Mouse (Mus musculus) kidney, embryonic 14.5 days (tissue): ENCODE measurements at regions not wholly inside any gene's neighbourhood (a gene's known extent, or its start where the extent isn't known, plus 50 kb on each side); places are given as distances from the start of the nearest gene placed in this dataset.

Experiments used
- ATAC-seq: fragments of 200-750 bp; cut with Nextera tagmentation; 2 replicates; pipeline ENCODE4 v1.8.0; 2017; ENCODE audit warnings: moderate number of reproducible peaks, mild to moderate bottlenecking, moderate TSS enrichment, moderate library complexity; ENCODE audit not compliant: low FRiP score, low TSS enrichment
- H3K27ac ChIP-seq: fragments of 300-500 bp; sonication (generic); 2 replicates; pipeline ENCODE4 v1.5.1; 2014; ENCODE audit warnings: low read depth, mild to moderate bottlenecking, low read length, moderate library complexity, mixed read lengths
- H3K27me3 ChIP-seq: fragments of 300-500 bp; sonication (generic); 2 replicates; pipeline ENCODE4 v1.6.1; 2014; ENCODE audit warnings: mild to moderate bottlenecking, low read length; ENCODE audit not compliant: control insufficient read depth, insufficient read depth
- H3K36me3 ChIP-seq: fragments of 300-500 bp; sonication (generic); 2 replicates; pipeline ENCODE4 v1.6.1; 2014; ENCODE audit warnings: low read length, mixed read lengths; ENCODE audit not compliant: control insufficient read depth, insufficient read depth
- H3K4me1 ChIP-seq: fragments of 300-500 bp; sonication (generic); 2 replicates; pipeline ENCODE4 v1.6.1; 2014; ENCODE audit warnings: low read length, mixed read lengths; ENCODE audit not compliant: control insufficient read depth, insufficient read depth
- H3K4me2 ChIP-seq: fragments of 300-500 bp; sonication (generic); replicated peaks from 2 replicates; pipeline ENCODE4 v1.6.1; 2014; ENCODE audit warnings: low read depth, mild to moderate bottlenecking, low read length
- H3K4me3 ChIP-seq: fragments of 300-500 bp; sonication (generic); 2 replicates; pipeline ENCODE4 v1.5.1; 2014; ENCODE audit warnings: mild to moderate bottlenecking, low read length
- H3K9ac ChIP-seq: fragments of 300-500 bp; sonication (generic); 2 replicates; pipeline ENCODE4 v1.6.1; 2014; ENCODE audit warnings: low read depth, mild to moderate bottlenecking, low read length, moderate library complexity
- H3K9me3 ChIP-seq: fragments of 300-500 bp; sonication (generic); 2 replicates; pipeline ENCODE4 v1.6.1; 2016; ENCODE audit warnings: low read length; ENCODE audit not compliant: control insufficient read depth
- WGBS: fragments of 180-500 bp; shearing (Covaris S2); extraction: QIAGEN DNeasy Blood & Tissue Kit; methylation state at CpG from one replicate; pipeline ENCODE4 v1.1.7; 2014; 5-methylcytosine and 5-hydroxymethylcytosine counted together

DNA sequence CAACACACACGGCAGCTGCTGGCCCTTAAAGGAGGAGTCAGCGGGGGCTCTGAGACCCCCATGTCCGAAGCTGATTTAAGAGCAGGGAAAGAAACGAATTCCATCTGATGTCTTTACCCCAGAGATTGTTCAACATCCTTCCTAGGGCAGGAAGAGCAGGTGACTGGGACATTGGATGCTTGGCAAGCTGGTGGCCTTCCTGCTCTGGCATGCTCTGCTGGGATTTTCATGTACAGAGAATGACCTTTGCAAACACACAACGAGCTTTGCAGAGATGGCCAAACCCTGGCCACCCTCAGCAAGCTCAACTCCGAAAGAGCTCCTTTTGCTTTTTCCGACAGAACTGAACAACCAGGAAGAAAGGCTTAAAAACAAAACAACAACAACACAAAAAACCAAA lies 194.7 kb upstream of the Map3k1 start:
- H3K4me2 ChIP-seq, result no peak overlapping the region
- no peak overlapping the region for H3K4me3 ChIP-seq
- peaks cover 31% of the 10 kb centered on the region for H3K4me1 ChIP-seq
- H3K9ac ChIP-seq, result no peak overlapping the region
- H3K27me3 ChIP-seq, result no peaks in the 10 kb centered on the region
- 43% methylated on average over 7 of the region's 7 CpGs for WGBS
- H3K9me3 ChIP-seq, result no peaks in the 10 kb centered on the region
- H3K27ac ChIP-seq, result no peak overlapping the region
- no peaks in the 10 kb centered on the region for H3K36me3 ChIP-seq
- no peak for ATAC-seq

DNA sequence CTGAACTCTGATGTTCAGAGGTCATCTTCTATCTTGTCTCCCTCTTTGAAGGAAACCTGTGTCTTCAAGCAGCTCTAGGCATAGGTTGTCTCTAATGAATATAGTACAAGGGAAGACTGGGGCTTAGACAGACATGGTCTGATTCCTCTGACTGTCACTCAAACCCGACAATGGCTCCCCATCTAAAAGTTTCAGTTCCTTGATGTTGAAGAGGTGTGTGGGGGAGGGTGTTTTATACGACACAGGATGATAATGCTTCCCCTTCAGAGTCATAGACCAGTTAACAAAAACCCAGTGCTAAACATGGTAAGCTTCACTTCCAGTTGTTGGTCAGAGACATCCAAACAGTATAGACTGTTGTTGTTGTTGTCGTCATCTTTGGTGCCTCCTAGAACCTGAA lies 195.3 kb upstream of the Map3k1 start:
- ATAC-seq, result no peak
- Histone ChIP-seq H3K4me2 (no peak overlapping the region), H3K27ac (no peak overlapping the region), H3K9ac (no peak overlapping the region), H3K36me3 (no peaks in the 10 kb centered on the region), H3K4me1 (peaks cover 31% of the 10 kb centered on the region), H3K9me3 (no peaks in the 10 kb centered on the region), H3K27me3 (no peaks in the 10 kb centered on the region), H3K4me3 (no peak overlapping the region)
- 89% methylated on average over 3 of the region's 3 CpGs for WGBS

DNA sequence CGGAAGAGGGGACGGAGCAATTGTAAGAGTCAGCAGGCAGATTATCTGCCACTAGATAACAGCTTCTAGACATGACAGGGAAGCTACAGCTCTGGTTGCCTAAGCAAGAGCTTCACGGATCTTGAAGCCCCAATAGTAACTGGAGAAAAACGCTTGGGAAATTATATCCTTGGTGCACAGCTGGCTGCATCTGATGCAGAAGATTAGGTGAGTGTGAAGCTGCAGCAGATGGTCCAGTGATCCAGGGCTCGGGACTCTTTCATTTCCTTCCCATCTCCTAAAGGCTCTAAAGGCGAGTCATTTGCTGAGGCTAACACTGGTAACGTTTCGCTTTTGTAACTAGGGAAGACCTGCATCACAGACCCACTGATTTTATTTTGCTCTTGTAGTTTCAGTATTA lies 196.6 kb upstream of the Map3k1 start:
- Histone ChIP-seq H3K27ac (no peak overlapping the region), H3K4me1 (peaks cover 31% of the 10 kb centered on the region), H3K36me3 (no peaks in the 10 kb centered on the region), H3K4me2 (no peak overlapping the region), H3K4me3 (no peak overlapping the region), H3K27me3 (no peaks in the 10 kb centered on the region), H3K9me3 (no peaks in the 10 kb centered on the region), H3K9ac (no peak overlapping the region)
- ATAC-seq, result no peak
- WGBS, result 65% methylated on average over 8 of the region's 8 CpGs

DNA sequence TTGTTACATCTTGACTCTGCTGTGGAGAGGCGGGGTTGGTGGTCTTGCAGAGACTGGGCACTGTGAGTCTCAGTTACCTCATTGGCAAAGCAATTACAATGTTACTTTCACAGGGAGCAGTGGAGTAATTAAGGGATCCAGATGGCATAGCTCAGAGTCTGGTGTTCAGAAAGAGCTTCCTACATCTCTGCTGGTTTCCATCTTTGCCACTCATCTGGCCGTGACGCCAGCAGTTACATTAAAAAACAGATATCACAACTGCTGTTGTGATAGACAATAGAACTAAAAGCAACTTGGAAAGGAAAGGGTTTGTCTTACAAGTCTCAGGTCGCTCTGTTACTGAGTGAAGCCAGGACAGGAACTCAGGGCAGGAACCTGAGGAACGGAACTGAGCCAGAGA lies 200.0 kb upstream of the Map3k1 start:
- Histone ChIP-seq H3K9me3 (no peaks in the 10 kb centered on the region), H3K27me3 (no peaks in the 10 kb centered on the region), H3K4me3 (no peak overlapping the region), H3K4me1 (no peaks in the 10 kb centered on the region; the same call in 1 of the 2 replicates), H3K9ac (no peak overlapping the region), H3K27ac (no peak overlapping the region), H3K36me3 (no peaks in the 10 kb centered on the region), H3K4me2 (no peak overlapping the region)
- ATAC-seq, result no peak
- 89% methylated on average over 5 of the region's 5 CpGs for WGBS

DNA sequence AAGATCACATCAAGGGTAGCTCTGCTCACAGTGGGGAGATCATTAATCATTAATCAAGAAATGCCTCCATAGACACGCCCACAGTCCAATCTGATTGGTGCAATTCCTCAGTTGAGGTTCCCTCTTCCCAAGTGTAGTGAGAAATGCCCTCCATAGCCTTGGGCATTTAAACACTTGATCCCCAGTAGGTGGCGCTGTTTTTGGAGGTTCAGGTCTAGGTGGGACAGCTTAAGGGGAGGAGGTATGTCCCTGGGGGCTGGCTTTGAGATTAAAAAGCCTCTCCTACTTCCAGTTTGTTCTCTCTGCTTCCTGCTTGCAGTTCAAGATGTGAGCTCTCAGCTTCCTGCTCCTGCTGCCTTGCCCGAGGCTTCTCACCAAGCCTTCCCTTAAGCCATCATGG lies 200.5 kb upstream of the Map3k1 start:
- H3K27ac ChIP-seq, result no peak overlapping the region
- no peaks in the 10 kb centered on the region for H3K9me3 ChIP-seq
- 70% methylated on average over 3 of the region's 3 CpGs for WGBS

DNA sequence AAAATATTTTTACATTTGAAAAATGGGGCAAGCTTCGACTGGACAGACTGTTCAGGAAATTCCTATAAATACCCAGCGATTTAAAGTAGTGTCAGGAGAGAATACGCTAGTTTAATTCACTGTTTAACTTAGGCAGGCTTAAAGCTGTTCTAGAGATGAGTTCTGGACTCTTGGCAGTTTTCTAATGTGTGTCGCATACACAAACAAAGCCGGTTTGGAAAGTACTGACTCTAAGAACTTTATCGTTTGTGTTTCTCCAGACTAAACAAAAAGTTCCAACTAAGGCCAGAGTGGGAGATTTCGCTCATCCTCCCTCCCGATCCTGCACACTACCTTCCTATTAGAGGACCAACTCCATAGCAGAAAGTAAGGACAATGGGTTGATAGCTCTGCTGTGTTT lies 201.7 kb upstream of the Map3k1 start:
- no peaks in the 10 kb centered on the region for H3K4me1 ChIP-seq
- H3K27me3 ChIP-seq, result no peaks in the 10 kb centered on the region
- H3K4me3 ChIP-seq, result no peak overlapping the region
- H3K36me3 ChIP-seq, result no peaks in the 10 kb centered on the region
- no peak for ATAC-seq
- 57% methylated on average over 8 of the region's 8 CpGs for WGBS
- no peak overlapping the region for H3K9ac ChIP-seq
- no peak overlapping the region; the same call in 1 of the 2 replicates for H3K27ac ChIP-seq
- no peak overlapping the region for H3K4me2 ChIP-seq
- no peaks in the 10 kb centered on the region for H3K9me3 ChIP-seq

More for the DNA sequence above, 200.5 kb upstream of the Map3k1 start:
- ATAC-seq, result no peak
- H3K4me3 ChIP-seq, result no peak overlapping the region
- no peak overlapping the region for H3K9ac ChIP-seq
- H3K36me3 ChIP-seq, result no peaks in the 10 kb centered on the region
- H3K27me3 ChIP-seq, result no peaks in the 10 kb centered on the region
- no peak overlapping the region for H3K4me2 ChIP-seq
- no peaks in the 10 kb centered on the region for H3K4me1 ChIP-seq

DNA sequence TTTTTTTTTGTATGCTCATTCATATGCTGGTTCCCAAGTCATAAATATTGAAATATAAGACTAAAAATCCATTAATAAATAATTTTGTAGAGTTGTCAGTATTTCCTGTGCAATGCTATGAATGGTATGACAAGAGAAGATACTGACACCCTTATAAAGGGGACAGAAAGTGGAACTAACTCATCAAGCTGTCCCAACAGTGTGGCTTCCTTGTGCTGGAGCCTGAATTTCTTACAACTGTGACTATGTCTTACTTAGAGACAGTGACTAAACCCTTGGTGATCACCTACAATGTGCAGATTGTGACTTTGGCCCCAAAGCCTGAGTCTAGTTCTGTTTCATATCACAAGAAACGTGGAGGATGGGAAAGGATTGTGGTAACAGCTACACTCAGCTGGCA lies 203.8 kb upstream of the Map3k1 start:
- H3K27me3 ChIP-seq, result no peaks in the 10 kb centered on the region
- H3K36me3 ChIP-seq, result no peaks in the 10 kb centered on the region
- no peak overlapping the region for H3K27ac ChIP-seq
- 67% methylated on average over 1 of the region's 1 CpGs for WGBS
- ATAC-seq, result no peak
- H3K4me2 ChIP-seq, result no peak overlapping the region
- H3K9ac ChIP-seq, result no peak overlapping the region
- no peaks in the 10 kb centered on the region for H3K9me3 ChIP-seq
- H3K4me3 ChIP-seq, result no peak overlapping the region
- H3K4me1 ChIP-seq, result no peaks in the 10 kb centered on the region

DNA sequence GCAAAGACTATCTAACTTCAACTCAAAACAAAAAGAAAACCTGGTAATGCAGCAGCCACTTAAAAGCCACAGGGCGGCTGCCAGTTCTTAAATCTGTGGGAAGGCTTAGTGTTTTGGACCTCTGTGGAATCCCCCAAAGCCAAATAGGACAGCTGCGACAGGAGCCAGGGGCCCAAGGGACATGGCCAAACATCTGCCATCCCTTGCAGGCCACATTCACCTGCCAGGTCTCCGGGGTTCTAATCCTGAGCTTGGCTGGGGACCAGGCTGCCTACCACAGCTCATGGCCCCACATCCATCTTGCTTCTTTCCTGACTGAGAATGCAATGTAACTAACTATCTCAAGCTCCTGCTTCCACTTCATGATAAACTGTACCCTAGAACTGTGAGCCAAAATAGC lies 206.3 kb upstream of the Map3k1 start:
- Histone ChIP-seq H3K27ac (no peak overlapping the region), H3K4me3 (no peak overlapping the region), H3K4me1 (no peaks in the 10 kb centered on the region), H3K9ac (no peak overlapping the region), H3K9me3 (no peaks in the 10 kb centered on the region), H3K27me3 (no peaks in the 10 kb centered on the region), H3K36me3 (no peaks in the 10 kb centered on the region), H3K4me2 (no peak overlapping the region)
- WGBS, result 91% methylated on average over 3 of the region's 3 CpGs
- ATAC-seq, result no peak

DNA sequence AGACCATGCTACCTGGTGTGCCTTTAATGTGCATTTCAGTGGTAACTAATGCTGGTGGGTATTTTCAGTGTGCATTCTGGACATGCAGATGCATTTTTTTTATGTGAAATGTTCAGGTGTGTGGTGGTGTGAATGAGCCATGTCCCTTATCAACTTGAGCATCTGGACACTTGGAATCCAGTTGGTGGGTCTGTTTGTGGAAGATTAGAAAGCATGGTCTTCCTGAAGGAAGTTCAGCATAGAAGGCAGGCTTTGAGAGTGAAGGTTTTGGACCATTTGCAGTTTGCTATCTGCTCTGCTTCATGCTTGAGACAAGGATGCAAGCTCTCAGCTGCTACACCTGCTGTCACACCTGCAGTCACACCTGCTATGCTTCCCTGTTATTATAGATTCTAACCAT lies 207.5 kb upstream of the Map3k1 start:
- Histone ChIP-seq H3K4me1 (no peaks in the 10 kb centered on the region), H3K9ac (no peak overlapping the region), H3K9me3 (no peaks in the 10 kb centered on the region), H3K4me2 (no peak overlapping the region), H3K27ac (no peak overlapping the region), H3K4me3 (no peak overlapping the region), H3K27me3 (no peaks in the 10 kb centered on the region), H3K36me3 (no peaks in the 10 kb centered on the region)
- no peak for ATAC-seq
